Mouse (Mus musculus) hindbrain, embryonic 11.5 days (tissue): ENCODE measurements around the gene Mapre1. TPM values are rescaled to one million over a fixed set of nuclear protein-coding genes. Genes with fewer than 3 reads are reported as not detected.
"Not testable (repeated sequence)": the region's sequence is repeated elsewhere in the genome, so short reads cannot be mapped to it uniquely, and the experiment has no call there.

Source experiments
- ATAC-seq: fragments of 200-750 bp; cut with Nextera tagmentation; 2 replicates; pipeline ENCODE4 v1.8.0; 2017; ENCODE audit warnings: mild to moderate bottlenecking, moderate TSS enrichment, moderate library complexity; ENCODE audit not compliant: low FRiP score
- DNase-seq: peaks from one replicate; pipeline ENCODE4 v3.0.0-alpha.2; 2015; ENCODE audit warnings: low spot score
- H3K27ac ChIP-seq: fragments of 300-500 bp; sonication (generic); 2 replicates; pipeline ENCODE4 v1.5.1; 2014; ENCODE audit warnings: mild to moderate bottlenecking, low read depth, low read length
- H3K27me3 ChIP-seq: fragments of 300-500 bp; sonication (generic); 2 replicates; pipeline ENCODE4 v1.6.1; 2014; ENCODE audit warnings: mild to moderate bottlenecking, low read length, moderate library complexity, mixed read lengths; ENCODE audit not compliant: control insufficient read depth, insufficient read depth
- H3K36me3 ChIP-seq: fragments of 300-500 bp; sonication (generic); 2 replicates; pipeline ENCODE4 v1.6.1; 2014; ENCODE audit warnings: mild to moderate bottlenecking, low read length, moderate library complexity, mixed read lengths; ENCODE audit not compliant: control insufficient read depth, insufficient read depth
- H3K4me1 ChIP-seq: fragments of 300-500 bp; sonication (generic); replicated peaks from 2 replicates; pipeline ENCODE4 v1.6.1; 2014; ENCODE audit warnings: low read length, mixed read lengths; ENCODE audit not compliant: control insufficient read depth, insufficient read depth
- H3K4me2 ChIP-seq: fragments of 300-500 bp; sonication (generic); replicated peaks from 2 replicates; pipeline ENCODE4 v1.6.1; 2014; ENCODE audit warnings: mild to moderate bottlenecking, low read depth, low read length
- H3K4me3 ChIP-seq: fragments of 300-500 bp; sonication (generic); 2 replicates; pipeline ENCODE4 v1.5.1; 2014; ENCODE audit warnings: low read depth, low read length
- H3K9ac ChIP-seq: fragments of 300-500 bp; sonication (generic); 2 replicates; pipeline ENCODE4 v1.6.1; 2014; ENCODE audit warnings: low read depth, low read length
- H3K9me3 ChIP-seq: fragments of 300-500 bp; sonication (generic); 2 replicates; pipeline ENCODE4 v1.6.1; 2016; ENCODE audit warnings: low read length; ENCODE audit not compliant: control insufficient read depth
- WGBS: fragments of 180-500 bp; shearing (Covaris S2); extraction: QIAGEN DNeasy Blood & Tissue Kit; methylation state at CpG from one replicate; pipeline ENCODE4 v1.1.7; 2014; 5-methylcytosine and 5-hydroxymethylcytosine counted together
- polyA plus RNA-seq: library from polyadenylated mRNA; unstranded; fragments of >200 nt; fragmentation: Nextera tagmentation; extraction: Ambion mirVana; gene quantifications from 2 replicates; pipeline ENCODE4 v1.2.1, GENCODE M21; 2014

The Mapre1 gene
- polyA plus RNA-seq, 1 experiment from 2014 or later: 376 TPM

DNA sequence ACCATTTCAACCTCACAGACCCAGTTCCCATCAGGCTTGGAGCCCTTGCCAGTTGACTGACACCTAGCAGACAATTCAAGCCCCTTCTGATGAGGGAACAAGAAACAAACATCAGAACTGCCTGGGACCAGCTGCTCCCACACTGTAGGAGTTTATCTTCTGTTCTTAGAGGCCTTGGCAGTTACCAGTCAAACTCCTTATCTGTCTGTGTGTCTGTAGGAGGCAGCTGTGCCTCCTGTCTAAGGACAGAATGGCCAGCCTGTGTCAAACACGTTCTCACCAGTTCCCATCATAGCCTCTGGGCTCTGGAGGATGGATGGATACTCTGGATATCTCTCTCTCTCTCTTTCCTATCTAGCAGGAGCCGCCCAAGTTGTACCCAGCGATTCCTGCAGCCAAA is 23.2 kb upstream of the Mapre1 start:
- H3K4me1 ChIP-seq, H3K4me2 ChIP-seq, H3K9me3 ChIP-seq, H3K27me3 ChIP-seq, DNase-seq, H3K36me3 ChIP-seq, H3K4me3 ChIP-seq, ATAC-seq, H3K9ac ChIP-seq, H3K27ac ChIP-seq: not testable (repeated sequence)
- 75% methylated on average over 3 of the region's 3 CpGs for WGBS

DNA sequence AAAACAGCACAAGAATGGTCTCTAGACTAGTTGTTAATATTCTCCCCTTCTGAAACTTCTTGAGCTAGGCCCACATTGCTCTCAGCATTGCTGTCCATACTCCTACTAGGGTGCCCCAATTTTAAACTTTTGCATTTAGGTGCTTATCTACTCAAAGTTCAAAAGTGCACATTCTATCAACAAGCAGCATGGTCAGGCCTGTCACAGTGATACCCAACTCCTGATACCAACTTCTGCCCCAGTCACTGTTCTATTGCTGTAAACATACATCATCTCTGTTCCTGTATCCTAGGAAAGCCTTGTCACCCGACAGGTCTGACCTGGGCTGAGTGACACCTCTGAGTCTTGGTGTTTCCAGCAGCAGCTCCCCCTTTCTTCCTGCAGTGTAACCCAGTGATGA is 18.0 kb upstream of the Mapre1 start:
- no peak overlapping the region for H3K27ac ChIP-seq
- no peak for ATAC-seq
- H3K4me2 ChIP-seq: no peak overlapping the region
- no peaks in the 10 kb centered on the region for H3K4me1 ChIP-seq
- WGBS: 86% methylated on average over 1 of the region's 1 CpGs
- H3K9me3 ChIP-seq: no peaks in the 10 kb centered on the region
- no peak overlapping the region for H3K9ac ChIP-seq
- no peaks in the 10 kb centered on the region for H3K36me3 ChIP-seq
- no peak overlapping the region for H3K4me3 ChIP-seq
- no peaks in the 10 kb centered on the region for H3K27me3 ChIP-seq
- no peak for DNase-seq

DNA sequence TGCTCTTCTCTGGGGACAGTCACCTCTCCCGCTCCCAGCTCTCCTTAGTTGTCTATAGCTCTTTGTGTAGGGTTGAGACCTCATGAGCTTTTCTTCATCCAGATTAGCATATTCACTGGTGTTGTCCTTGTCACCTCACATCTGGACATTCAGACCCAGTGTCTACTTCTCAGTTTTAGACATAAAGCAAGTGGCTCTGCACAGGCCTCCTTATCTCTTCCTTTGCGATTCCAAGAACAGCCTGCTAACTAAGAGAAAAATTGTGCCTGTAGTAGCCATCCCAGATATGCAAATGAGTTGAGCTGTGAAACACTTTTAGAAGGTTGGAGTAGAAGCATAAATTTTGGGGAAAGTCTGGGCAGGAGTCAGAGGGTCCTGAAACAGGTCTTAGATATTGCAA is 16.6 kb upstream of the Mapre1 start:
- H3K4me3 ChIP-seq: no peak overlapping the region
- no peak overlapping the region for H3K4me2 ChIP-seq
- H3K27me3 ChIP-seq: no peaks in the 10 kb centered on the region
- ATAC-seq (no peak), DNase-seq (no peak)
- no peak overlapping the region for H3K27ac ChIP-seq
- H3K9me3 ChIP-seq: no peaks in the 10 kb centered on the region
- H3K36me3 ChIP-seq: no peaks in the 10 kb centered on the region
- H3K9ac ChIP-seq: no peak overlapping the region
- H3K4me1 ChIP-seq: no peaks in the 10 kb centered on the region
- WGBS: 87% methylated on average over 2 of the region's 2 CpGs

DNA sequence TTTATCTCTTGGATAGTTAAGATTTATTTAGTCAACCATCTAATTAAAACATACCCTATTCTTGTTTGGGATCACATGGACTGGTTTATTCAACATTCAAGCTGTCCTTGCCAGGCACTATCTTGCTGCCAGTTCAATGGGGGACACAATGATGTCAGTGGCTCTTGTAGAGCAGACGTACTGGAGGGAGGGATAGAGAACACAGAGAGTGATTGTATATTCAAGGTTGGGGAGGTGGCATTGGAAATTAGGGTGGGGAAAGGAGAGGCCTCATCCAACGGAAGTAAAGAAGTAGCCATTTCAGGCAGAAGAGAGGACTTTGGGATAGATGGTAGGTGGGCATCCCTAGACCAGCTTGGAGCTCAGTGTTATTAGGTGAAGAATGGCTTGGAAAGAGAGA is 16.2 kb upstream of the Mapre1 start:
- Histone ChIP-seq H3K4me3 (no peak overlapping the region), H3K4me2 (no peak overlapping the region), H3K27me3 (no peaks in the 10 kb centered on the region), H3K9me3 (no peaks in the 10 kb centered on the region), H3K36me3 (no peaks in the 10 kb centered on the region), H3K27ac (no peak overlapping the region), H3K4me1 (no peaks in the 10 kb centered on the region), H3K9ac (no peak overlapping the region)
- no peak for ATAC-seq
- no peak for DNase-seq
- 88% methylated on average over 2 of the region's 2 CpGs for WGBS

DNA sequence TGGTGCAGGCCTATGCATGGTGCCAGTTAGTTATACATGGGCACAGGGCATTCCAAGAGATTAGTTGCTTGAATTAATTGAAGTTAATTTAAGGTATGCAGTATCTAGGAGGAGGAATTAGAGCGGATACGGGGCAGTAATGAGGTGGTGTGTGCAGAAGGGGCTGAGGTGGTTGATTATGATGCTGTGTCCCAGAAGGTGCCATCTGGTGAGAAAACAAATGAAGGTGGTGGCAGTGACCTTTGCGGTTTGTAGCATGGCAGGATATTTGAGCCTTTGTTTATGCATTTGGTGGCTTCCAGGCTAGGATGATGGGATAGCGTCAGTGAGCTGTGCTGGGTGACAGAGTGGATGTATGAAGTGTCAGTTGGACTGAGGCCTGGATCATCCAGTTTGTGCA is 15.8 kb upstream of the Mapre1 start:
- no peak overlapping the region for H3K27ac ChIP-seq
- H3K4me2 ChIP-seq: no peak overlapping the region
- H3K9ac ChIP-seq: no peak overlapping the region

DNA sequence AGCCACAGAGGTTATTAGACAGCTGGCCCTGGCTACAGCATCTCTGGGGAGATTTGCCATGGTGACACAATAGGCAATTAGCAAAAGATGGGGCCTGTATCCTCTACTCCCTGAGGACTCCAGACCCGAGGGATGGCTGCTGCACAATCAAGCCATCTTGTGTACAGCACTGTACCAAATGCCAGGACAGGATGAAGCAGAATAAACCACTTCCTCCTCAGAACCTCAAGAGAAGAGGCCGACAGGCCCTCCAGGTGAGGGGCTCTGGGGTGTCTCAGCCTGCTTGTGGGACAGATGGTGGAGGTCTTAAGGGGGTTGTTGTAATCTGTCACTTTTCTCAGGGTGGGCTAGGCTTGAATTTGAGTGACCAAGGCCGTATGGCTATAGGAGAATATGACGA is 7.0 kb upstream of the Mapre1 start:
- Histone ChIP-seq H3K4me1 (no peaks in the 10 kb centered on the region), H3K36me3 (no peaks in the 10 kb centered on the region), H3K4me2 (no peak overlapping the region), H3K4me3 (no peak overlapping the region), H3K9ac (no peak overlapping the region), H3K27me3 (no peaks in the 10 kb centered on the region), H3K9me3 (no peaks in the 10 kb centered on the region), H3K27ac (no peak overlapping the region)
- ATAC-seq: no peak
- 82% methylated on average over 4 of the region's 4 CpGs for WGBS
- DNase-seq: no peak

More for the DNA sequence above, 15.8 kb upstream of the Mapre1 start:
- Histone ChIP-seq H3K4me1 (no peaks in the 10 kb centered on the region), H3K9me3 (no peaks in the 10 kb centered on the region), H3K36me3 (no peaks in the 10 kb centered on the region), H3K4me3 (no peak overlapping the region), H3K27me3 (no peaks in the 10 kb centered on the region)
- DNase-seq: no peak
- WGBS: 88% methylated on average over 4 of the region's 4 CpGs
- ATAC-seq: no peak

DNA sequence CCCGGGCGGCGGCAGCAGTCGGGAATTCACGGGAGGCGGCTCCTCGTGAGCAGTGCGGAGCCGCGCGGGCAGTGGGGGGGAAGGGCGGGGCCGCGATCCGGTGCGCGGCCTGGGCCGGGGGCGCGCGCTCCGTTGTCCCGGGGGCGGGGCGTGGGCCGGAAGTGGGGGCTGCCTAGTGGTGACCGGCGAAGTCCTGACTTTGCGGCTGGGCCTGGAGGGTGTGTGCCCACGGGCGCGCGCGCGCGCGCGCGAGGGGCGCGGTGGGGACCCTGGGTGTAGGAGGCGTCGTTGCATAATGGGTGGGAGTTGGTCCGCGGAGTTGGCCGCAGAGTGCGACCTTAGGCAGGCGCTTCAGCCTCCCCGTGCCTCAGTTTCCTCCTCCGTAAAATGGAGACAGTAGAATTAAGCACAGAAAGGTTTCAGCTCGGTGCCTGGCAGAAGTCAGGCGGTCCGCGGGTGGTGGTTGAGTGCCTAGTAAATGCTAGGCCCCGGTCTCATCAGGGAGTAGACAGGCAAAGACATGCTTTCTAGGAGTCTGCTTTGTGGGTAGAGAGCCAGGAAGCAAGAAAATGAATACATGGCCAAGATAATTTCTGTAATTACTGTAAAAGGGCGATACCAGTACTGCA is 477 bp downstream of the Mapre1 start:
- under 1% methylated on average over 35 of the region's 56 CpGs for WGBS
- Histone ChIP-seq H3K9ac (peak overlapping the region; percentile 90), H3K36me3 (no peaks in the 10 kb centered on the region), H3K27me3 (no peaks in the 10 kb centered on the region), H3K27ac (peak overlapping the region; percentile 94), H3K4me3 (peak overlapping the region; percentile 83), H3K4me1 (peaks cover 5% of the 10 kb centered on the region; the same call in 1 of the 2 replicates), H3K9me3 (no peaks in the 10 kb centered on the region), H3K4me2 (peak overlapping the region; percentile 74)
- ATAC-seq: peak; percentile 91
- DNase-seq: peak; percentile 86

DNA sequence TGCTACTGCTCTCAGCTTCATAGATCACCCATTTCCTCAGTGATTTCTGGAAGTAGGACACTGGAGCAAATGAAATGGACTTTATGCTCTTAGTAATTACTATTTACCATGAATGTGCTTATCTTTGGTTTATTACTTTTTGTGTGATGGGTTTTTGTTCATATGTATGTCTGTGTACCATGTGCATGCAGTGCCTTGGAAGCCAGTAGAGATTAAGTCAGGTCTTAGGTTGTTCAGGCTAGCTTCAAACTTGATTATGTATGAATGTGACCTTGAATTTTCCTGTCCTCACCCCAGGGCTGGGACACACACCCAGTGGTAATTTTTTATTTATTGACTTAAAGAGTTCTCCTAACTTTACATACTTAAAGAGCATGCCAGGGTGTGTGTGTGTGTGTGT is 6.9 kb downstream of the Mapre1 start:
- H3K27me3 ChIP-seq: no peaks in the 10 kb centered on the region
- no peak overlapping the region for H3K4me2 ChIP-seq
- H3K36me3 ChIP-seq: no peaks in the 10 kb centered on the region
- H3K9me3 ChIP-seq: no peaks in the 10 kb centered on the region
- DNase-seq (no peak), ATAC-seq (no peak)
- no peak overlapping the region for H3K27ac ChIP-seq
- no peaks in the 10 kb centered on the region for H3K4me1 ChIP-seq
- H3K9ac ChIP-seq: no peak overlapping the region
- H3K4me3 ChIP-seq: no peak overlapping the region

DNA sequence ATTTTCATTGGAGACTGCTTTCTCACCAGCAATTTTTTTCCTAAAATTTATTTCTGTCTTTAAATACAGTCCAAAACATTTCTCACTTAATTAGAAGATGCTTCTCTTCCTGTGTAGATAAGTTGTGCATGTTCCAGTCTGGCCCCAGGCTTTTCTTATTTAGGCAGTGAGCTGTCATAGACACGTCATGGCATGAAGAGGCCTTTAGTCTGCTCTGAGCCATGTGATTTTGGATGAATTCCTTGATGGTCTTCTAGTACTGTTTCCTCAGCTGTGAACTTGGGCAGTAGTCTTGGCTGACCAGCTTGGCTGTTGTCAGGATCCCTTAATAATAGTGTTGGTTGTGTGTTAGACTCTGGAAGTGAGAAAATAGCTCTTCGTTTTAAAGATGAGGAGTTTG is 9.3 kb downstream of the Mapre1 start:
- no peaks in the 10 kb centered on the region for H3K36me3 ChIP-seq
- no peak overlapping the region for H3K4me2 ChIP-seq
- WGBS: 92% methylated on average over 2 of the region's 2 CpGs
- H3K4me3 ChIP-seq: no peak overlapping the region
- ATAC-seq: no peak
- H3K9me3 ChIP-seq: no peaks in the 10 kb centered on the region
- DNase-seq: no peak
- H3K4me1 ChIP-seq: no peaks in the 10 kb centered on the region
- no peaks in the 10 kb centered on the region for H3K27me3 ChIP-seq
- H3K27ac ChIP-seq: no peak overlapping the region
- H3K9ac ChIP-seq: no peak overlapping the region
